Mouse (Mus musculus): ENCODE data around the gene Cyth2. TPM values are rescaled to one million over a fixed set of nuclear protein-coding genes. Genes with fewer than 3 reads are reported as not detected.

Gene Cyth2
- 10 to 100 TPM; 25.3 to 34.6 TPM for total RNA-seq (2021)
- long read RNA-seq, experiment 1, transcript Cyth2-203 (12 exons, 1,512 nt): major isoform, 18 of 27 reads
- long read RNA-seq, experiment 1, transcript Cyth2-202 (12 exons, 2,519 nt): minor isoform, 6 of 27 reads
- long read RNA-seq, experiment 1, partial matches to known transcripts: 1 of 27 reads
- long read RNA-seq, experiment 1, other reads (novel, unspliced or antisense): 2 of 27 reads
- long read RNA-seq, experiment 2, transcript Cyth2-202 (12 exons, 2,519 nt): minor isoform, 5 of 21 reads
- long read RNA-seq, experiment 2, transcript Cyth2-203 (12 exons, 1,512 nt): major isoform, 12 of 21 reads
- long read RNA-seq, experiment 2, partial matches to known transcripts: 1 of 21 reads
- long read RNA-seq, experiment 2, other reads (novel, unspliced or antisense): 2 of 21 reads

GRCm38 (mm10) chr7:45813787-45814779 is at the start of gene Cyth2:
Gene Cyth2, minus strand, starts transcription at chr7:45814581.
- DNase-seq (ENCODE audit: low spot score): peak; percentile 100

GRCm38 (mm10) chr7:45862804-45863203 is 48.4 kb upstream of the Cyth2 start:
- no peak for DNase-seq (ENCODE audit: low spot score)

DNA sequence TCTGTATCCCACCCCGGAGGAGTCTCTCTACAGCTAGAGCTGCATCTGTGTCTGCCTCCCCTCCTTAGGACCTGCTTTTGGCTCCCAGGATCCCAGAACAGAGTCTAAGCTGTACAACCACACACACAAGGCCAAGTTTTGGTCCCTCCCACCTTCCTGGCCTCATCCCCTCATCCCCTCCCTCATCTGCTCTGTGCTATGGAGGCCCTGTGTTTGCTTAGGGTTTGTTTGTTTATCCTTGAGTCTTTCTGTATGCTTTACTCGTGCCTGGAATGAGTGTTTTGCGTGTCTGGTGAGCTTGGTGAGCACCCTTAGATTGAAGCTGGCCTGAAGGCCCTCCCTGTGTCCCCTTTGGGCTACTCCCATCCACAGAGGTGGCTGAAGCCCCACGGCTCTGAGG is 44.6 kb upstream of the Cyth2 start:
- no peak for DNase-seq (ENCODE audit: low spot score)

GRCm38 (mm10) chr7:45856950-45857901 is 42.8 kb upstream of the Cyth2 start:
- no peak for DNase-seq (ENCODE audit: low spot score)

GRCm38 (mm10) chr7:45853089-45853488 is 38.7 kb upstream of the Cyth2 start:
- no peak for DNase-seq (ENCODE audit: low spot score)

DNA sequence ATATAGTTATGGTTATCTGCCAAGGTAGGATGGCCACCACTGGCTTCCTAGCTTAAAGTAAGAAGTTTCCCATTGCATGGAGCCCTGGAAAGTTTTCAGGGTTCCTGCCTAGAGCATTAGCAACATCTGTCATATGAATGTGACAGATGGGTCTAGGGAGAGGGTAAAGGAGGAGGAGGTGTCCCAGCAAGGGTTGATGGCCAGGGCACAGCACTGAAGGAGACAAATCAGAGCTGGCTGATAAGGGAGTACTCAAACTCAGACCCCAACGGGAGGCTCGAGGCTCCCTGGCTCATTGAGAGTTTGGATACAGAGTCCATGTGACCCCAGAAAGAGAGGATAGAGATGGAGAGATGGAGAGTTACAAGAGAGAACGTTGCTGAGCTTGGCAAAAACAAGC is 36.3 kb upstream of the Cyth2 start:
- DNase-seq (ENCODE audit: low spot score): no peak

DNA sequence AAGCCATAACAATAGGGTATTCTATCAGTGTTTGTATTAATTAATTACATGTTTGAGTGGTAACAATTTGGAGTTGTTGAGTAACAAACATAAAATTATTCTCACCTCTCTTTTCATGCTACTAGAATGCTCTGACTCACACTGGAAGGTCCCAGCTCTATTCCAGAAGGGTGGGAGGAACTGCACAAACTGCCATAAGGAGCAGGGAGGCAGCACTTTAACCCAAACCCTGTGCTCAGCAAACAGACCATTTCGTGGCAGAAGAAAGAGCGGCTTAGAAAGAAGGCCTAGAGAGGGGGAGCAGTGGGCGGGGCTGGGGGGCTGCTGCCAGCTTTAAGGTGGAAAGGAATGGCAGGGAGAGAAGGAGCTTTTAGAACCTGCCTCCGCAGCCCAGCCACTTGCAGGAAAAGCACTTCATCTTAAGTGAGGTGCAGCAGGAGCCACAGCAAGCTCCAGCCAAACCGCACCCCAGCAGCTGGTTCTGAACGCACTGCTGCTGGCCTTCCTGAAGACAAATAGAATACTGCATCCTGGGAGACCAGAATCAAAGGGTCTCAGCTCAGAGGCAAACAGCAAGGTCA is 34.2 kb upstream of the Cyth2 start:
- DNase-seq (ENCODE audit: low spot score): no peak

- DNase-seq (ENCODE audit: low spot score): no peak
Observed at GRCm38 (mm10) chr7:45842950-45843744, 28.8 kb upstream of the Cyth2 start.

DNA sequence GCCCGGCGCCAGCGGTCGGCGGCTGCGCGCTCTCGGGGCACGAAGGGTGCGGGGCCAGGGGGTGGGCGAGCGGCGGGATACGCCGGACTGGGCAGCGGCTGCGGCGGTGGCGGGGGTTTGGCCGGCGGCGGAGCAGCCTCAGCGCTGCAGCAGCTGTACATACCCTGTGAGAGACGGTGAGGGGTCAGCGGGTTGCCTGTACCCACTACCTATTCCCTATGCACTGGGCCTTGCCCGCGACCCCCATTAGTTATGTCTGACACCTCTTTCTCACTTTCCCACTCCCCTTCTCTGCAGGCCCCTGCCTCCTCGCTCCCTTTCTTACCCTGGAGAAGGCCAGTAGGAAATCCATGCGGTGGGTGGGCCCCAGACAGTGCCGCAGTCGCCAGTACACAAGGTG is 19.5 kb upstream of the Cyth2 start:
- DNase-seq (ENCODE audit: low spot score): no peak

GRCm38 (mm10) chr7:45833148-45833790 is 18.9 kb upstream of the Cyth2 start:
- no peak for DNase-seq (ENCODE audit: low spot score)

GRCm38 (mm10) chr7:45832428-45832827 is 18.0 kb upstream of the Cyth2 start:
- no peak for DNase-seq (ENCODE audit: low spot score)

DNA sequence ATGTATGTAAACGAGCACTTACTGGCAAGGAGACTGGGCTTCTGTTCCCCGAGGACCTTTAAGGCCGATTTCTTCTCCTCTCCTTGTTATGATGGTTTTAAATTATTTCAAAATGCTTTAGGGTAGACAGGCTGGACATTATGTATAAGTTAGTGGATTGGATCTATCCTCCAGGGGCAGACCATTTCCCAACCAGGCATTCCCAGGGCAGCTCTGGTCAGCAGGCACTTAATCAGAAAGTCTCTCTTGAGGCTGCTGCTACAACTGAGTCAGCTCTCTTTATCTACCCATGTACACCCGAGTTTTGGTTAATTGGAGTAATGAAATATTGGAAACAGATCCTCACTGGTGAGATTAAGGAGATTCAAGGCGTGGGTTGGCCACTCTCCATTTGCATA is 16.7 kb upstream of the Cyth2 start:
- no peak for DNase-seq (ENCODE audit: low spot score)

GRCm38 (mm10) chr7:45830427-45831127 is 16.2 kb upstream of the Cyth2 start, which contains the start of gene Grwd1:
Gene Grwd1, minus strand, starts transcription at chr7:45830944.
- peak; percentile 87 for DNase-seq (ENCODE audit: low spot score)

- DNase-seq (ENCODE audit: low spot score): no peak
Observed at GRCm38 (mm10) chr7:45826631-45827030, 12.2 kb upstream of the Cyth2 start.

- no peak for DNase-seq (ENCODE audit: low spot score)
Observed at GRCm38 (mm10) chr7:45824598-45824997, 10.2 kb upstream of the Cyth2 start, which contains the start of gene Kcnj14. Gene Kcnj14, minus strand, starts transcription at chr7:45824782.

- DNase-seq (ENCODE audit: low spot score): no peak
Observed at GRCm38 (mm10) chr7:45820913-45821312, 6.5 kb upstream of the Cyth2 start.

DNA sequence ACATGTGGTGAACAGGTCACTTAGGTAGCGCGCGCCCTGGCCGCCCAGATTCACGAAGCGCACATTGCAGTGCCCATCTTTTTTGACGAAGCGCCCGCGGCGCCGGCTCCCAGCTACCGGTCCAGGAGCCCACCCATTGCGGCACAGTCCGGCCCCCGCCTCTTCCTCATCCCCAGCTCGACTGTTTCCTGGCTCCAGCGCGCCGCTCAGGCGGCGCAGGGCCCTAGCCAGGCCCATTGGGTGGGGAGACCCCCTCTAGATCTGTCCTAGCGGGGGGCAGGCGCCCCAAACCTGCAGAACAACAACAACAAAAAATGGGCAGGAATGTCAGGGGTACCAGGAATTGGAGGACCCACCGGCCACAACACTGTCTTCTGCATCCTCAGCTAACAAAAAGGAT is 5.5 kb upstream of the Cyth2 start:
- DNase-seq (ENCODE audit: low spot score): no peak

- DNase-seq (ENCODE audit: low spot score): no peak
Observed at GRCm38 (mm10) chr7:45815984-45816351, 1.6 kb upstream of the Cyth2 start.

All from gastrocnemius, adult 18-20 months (tissue).